In genomic region chr3:153973171-153973948, GRCm38 (mm10) we compare ENCODE assay signal across 8 mouse cellular contexts. TPM values are rescaled to one million over a fixed set of nuclear protein-coding genes. Genes with fewer than 3 reads are reported as not detected.
DNase-seq lines count a peak whose midpoint lies in the region; ATAC-seq and TF ChIP-seq lines count a peak whose summit lies in the region.

Gene Slc44a5, plus strand, starts transcription at chr3:153973436.

- TF ChIP-seq CTCF in Patski (IDR thresholded peaks at IDR 0.05), result no peak

- peak within 1 kb of the TSS; percentile 63 for H3K4me3 ChIP-seq in embryonic facial prominence, embryonic 13.5 days
- H3K4me3 ChIP-seq in hindbrain, embryonic 16.5 days (ENCODE audit: low read length), result peak within 1 kb of the TSS; percentile 72
- peak within 1 kb of the TSS; percentile 22 for H3K4me3 ChIP-seq in liver, embryonic 15.5 days (replicated peaks)

- H3K4me2 ChIP-seq in embryonic facial prominence, embryonic 13.5 days, result peak within 1 kb of the TSS; percentile 97
- H3K4me2 ChIP-seq in hindbrain, embryonic 16.5 days (ENCODE audit: low read length), result peak within 1 kb of the TSS; percentile 90
- peak within 1 kb of the TSS; percentile 46 for H3K4me2 ChIP-seq in liver, embryonic 15.5 days

- DNase-seq in gastrocnemius, postnatal 10 days, result peak; percentile 40
- DNase-seq in gastrocnemius, adult 8-10 months (ENCODE audit: low spot score in 2 of 2), result no peak
- DNase-seq in Patski (ENCODE audit: low read depth, low spot score), result no peak
- peak; percentile 67 for DNase-seq in right cerebral cortex, postnatal 14 days
- DNase-seq in B cell, adult 2 months, result no peak

- no peaks in the 10 kb centered on the region for H3K36me3 ChIP-seq in embryonic facial prominence, embryonic 13.5 days
- H3K36me3 ChIP-seq in hindbrain, embryonic 16.5 days (ENCODE audit: control insufficient read depth, insufficient read depth, low read length), result no peaks in the 10 kb centered on the region
- no peaks in the 10 kb centered on the region for H3K36me3 ChIP-seq in liver, embryonic 15.5 days (replicated peaks)

- peak within 1 kb of the TSS; percentile 74 for H3K9ac ChIP-seq in embryonic facial prominence, embryonic 13.5 days
- H3K9ac ChIP-seq in hindbrain, embryonic 16.5 days (ENCODE audit: low read depth, low read length), result peak within 1 kb of the TSS; percentile 82
- H3K9ac ChIP-seq in liver, embryonic 15.5 days, result no peak within 1 kb of the TSS

- POLR2A ChIA-PET in Patski (lab: Charles Lee), result interaction anchor here (1.4 kb wide), 1 partner anchor 11 kb away, joined by 3 read pairs; no protein-coding TSS in a partner anchor

- CTCF ChIA-PET in Patski (lab: Charles Lee), result interaction anchor here (1.2 to 1.3 kb wide), 2 partner anchors 12 to 14 kb away, joined by 3 to 4 read pairs; no protein-coding TSS in a partner anchor

- peaks cover 5% of the 10 kb centered on the region; the same call in 1 of the 2 replicates for H3K9me3 ChIP-seq in embryonic facial prominence, embryonic 13.5 days
- no peaks in the 10 kb centered on the region for H3K9me3 ChIP-seq in hindbrain, embryonic 16.5 days (ENCODE audit: control insufficient read depth, low read length)
- no peaks in the 10 kb centered on the region for H3K9me3 ChIP-seq in liver, embryonic 15.5 days (replicated peaks)

- WGBS in embryonic facial prominence, embryonic 13.5 days, result 1% methylated on average over 52 of the region's 66 CpGs
- under 1% methylated on average over 62 of the region's 66 CpGs for WGBS in hindbrain, embryonic 16.5 days
- WGBS in liver, embryonic 15.5 days (ENCODE audit: insufficient replicate concordance), result 1% methylated on average over 65 of the region's 66 CpGs

- peaks cover 4% of the 10 kb centered on the region for H3K27me3 ChIP-seq in Patski
- H3K27me3 ChIP-seq in embryonic facial prominence, embryonic 13.5 days, result peaks cover 52% of the 10 kb centered on the region
- no peaks in the 10 kb centered on the region for H3K27me3 ChIP-seq in hindbrain, embryonic 16.5 days (replicated peaks; ENCODE audit: control insufficient read depth, insufficient read depth, low read length)
- H3K27me3 ChIP-seq in liver, embryonic 15.5 days, result peaks cover 67% of the 10 kb centered on the region

- H3K27ac ChIP-seq in embryonic facial prominence, embryonic 13.5 days, result no peak within 1 kb of the TSS
- H3K27ac ChIP-seq in hindbrain, embryonic 16.5 days (ENCODE audit: low read depth, low read length), result peak within 1 kb of the TSS; percentile 57
- no peak within 1 kb of the TSS for H3K27ac ChIP-seq in liver, embryonic 15.5 days (replicated peaks)

- in situ Hi-C loops in Patski (cut with MboI; ENCODE audit: low pct_unique_long_range_greater_than_20kb), result no loop called here

- ATAC-seq in Patski, result peak; percentile 33
- ATAC-seq in embryonic facial prominence, embryonic 13.5 days (ENCODE audit: insufficient number of reproducible peaks, insufficient read depth, low FRiP score, low TSS enrichment, low read depth), result peak; percentile 73
- ATAC-seq in hindbrain, embryonic 16.5 days, result peak; percentile 90
- ATAC-seq in liver, embryonic 15.5 days (ENCODE audit: insufficient read depth), result no peak

- H3K4me1 ChIP-seq in embryonic facial prominence, embryonic 13.5 days, result peaks cover 13% of the 10 kb centered on the region
- H3K4me1 ChIP-seq in hindbrain, embryonic 16.5 days (ENCODE audit: control insufficient read depth, insufficient read depth, low read depth, low read length), result peaks cover 14% of the 10 kb centered on the region
- no peaks in the 10 kb centered on the region for H3K4me1 ChIP-seq in liver, embryonic 15.5 days (replicated peaks)

RNA-seq across cellular contexts. Expression of gene Slc44a5, which starts in this region (rescaled TPM):
- 1 to 10 TPM in 1 of 2 experiments, under 1 TPM in 1; 0.78 to 1.4 TPM for total RNA-seq in gastrocnemius, postnatal 10 days (2021)
- under 1 TPM in 2 of 4 experiments, not detected in 2; 0.05 to 0.07 TPM for total RNA-seq in gastrocnemius, adult 8-10 months (2022)
- 5.0 TPM for polyA plus RNA-seq in Patski (2021)
- polyA plus RNA-seq in embryonic facial prominence, embryonic 13.5 days (2015; fragmentation: Nextera tagmentation; extraction: Ambion mirVana), result 2.2 and 2.6 TPM in 2 replicates
- 7.5 and 9.3 TPM in 2 replicates for polyA plus RNA-seq in hindbrain, embryonic 16.5 days (2015; fragmentation: Nextera tagmentation; extraction: Ambion mirVana)
- 0.10 and 0.29 TPM in 2 replicates for polyA plus RNA-seq in liver, embryonic 15.5 days (2015; fragmentation: Nextera tagmentation; extraction: Ambion mirVana)

Comparison
In these comparisons a context has a peak if more than half of its experiments do, and no peak if none do; other contexts are left out.
1. DNase-seq: peak in gastrocnemius, postnatal 10 days (single experiment) and right cerebral cortex, postnatal 14 days (single experiment); none in gastrocnemius, adult 8-10 months (0 of 2), Patski (single experiment) and B cell, adult 2 months (0 of 2).
2. H3K4me2 ChIP-seq: peak in every context shown above with its lines; median percentile 97 in embryonic facial prominence, embryonic 13.5 days; 90 in hindbrain, embryonic 16.5 days; 46 in liver, embryonic 15.5 days.
3. H3K4me3 ChIP-seq: peak in every context shown above with its lines; median percentile 72 in hindbrain, embryonic 16.5 days; 63 in embryonic facial prominence, embryonic 13.5 days; 22 in liver, embryonic 15.5 days.